Mouse (Mus musculus) embryonic fibroblast, embryonic 13.5 days (primary cell): Measurements from ENCODE around the gene Lnpep.

Experiments used
- CTCF ChIP-seq: IDR thresholded peaks from 2 replicates; pipeline ENCODE4 v1.5.1; 2011; ENCODE audit warnings: mild to moderate bottlenecking, control low read depth, low read length, moderate library complexity, borderline replicate concordance; ENCODE audit not compliant: insufficient read depth
- POLR2A ChIP-seq: IDR thresholded peaks from 2 replicates; pipeline ENCODE4 v1.6.1; 2011; ENCODE audit warnings: low read depth, mild to moderate bottlenecking, control low read depth, low read length, moderate library complexity

- TF ChIP-seq CTCF (no peak), POLR2A (no peak)
Observed at GRCm38 (mm10) chr17:17617440-17618204, 7.2 kb downstream of the Lnpep start.
